Mouse (Mus musculus): ENCODE measurements around the gene Klk1b8.

DNA sequence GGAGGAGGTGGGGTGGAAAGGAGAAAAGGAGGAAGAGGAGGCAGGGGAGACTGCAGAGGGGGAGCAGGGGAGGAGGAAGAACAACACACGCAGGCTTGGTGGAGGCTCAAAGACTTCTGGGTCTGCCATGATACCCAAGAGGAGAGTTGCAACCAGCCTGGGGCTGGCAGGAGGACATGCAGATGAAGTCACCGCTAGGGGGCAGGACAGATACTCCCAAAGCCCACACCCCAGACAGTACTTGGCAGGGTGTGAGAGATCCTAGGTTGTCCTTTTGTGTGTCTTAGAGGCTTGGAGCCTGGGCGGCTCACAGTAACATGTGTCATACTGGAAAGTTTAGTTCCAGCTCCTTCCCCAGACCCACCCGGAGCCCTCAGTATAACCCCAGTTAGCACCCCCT, 21.9 kb upstream of the Klk1b8 start:
- no peak for TF ChIP-seq POLR2A (IDR thresholded peaks at IDR 0.05; ENCODE audit: extremely low read depth, insufficient read depth, low read length)
- TF ChIP-seq CTCF (IDR thresholded peaks at IDR 0.05; ENCODE audit: extremely low read depth, insufficient read depth, low read length) = peak; percentile 27; the same call in 1 of the 2 replicates
